Mouse (Mus musculus): ENCODE results near the gene Prickle1. TPM values are rescaled to one million over a fixed set of nuclear protein-coding genes. Genes with fewer than 3 reads are reported as not detected.

The Prickle1 gene
- polyA plus RNA-seq (2014; fragmentation: Nextera tagmentation; extraction: Ambion mirVana) = 11.6 and 12.8 TPM in 2 replicates

DNA sequence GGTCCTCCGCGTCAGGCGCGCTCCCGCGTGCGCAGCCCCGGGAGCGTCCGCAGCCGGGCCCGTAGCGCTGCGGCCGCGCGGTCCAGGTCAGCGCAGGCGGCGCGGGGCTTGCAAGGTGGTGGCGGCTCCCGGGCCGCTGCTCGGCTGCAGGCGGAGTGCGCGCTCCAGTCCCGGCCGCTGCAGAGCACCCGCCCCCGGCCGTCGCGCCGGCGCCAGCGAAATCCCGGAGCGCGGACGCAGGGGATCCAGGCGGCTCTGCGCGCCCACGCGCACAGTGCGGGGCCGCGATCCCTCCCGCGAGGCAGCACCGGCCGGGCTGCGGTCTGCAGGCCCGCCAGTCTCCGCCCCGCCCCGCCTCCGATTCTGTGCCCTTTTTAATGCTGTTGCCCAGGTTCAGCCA lies at the start of gene Prickle1:
Gene Prickle1 (minus strand): TSS at position 146 of the 400 bp plus-strand sequence.
- H3K4me1 ChIP-seq (replicated peaks; ENCODE audit: control insufficient read depth, insufficient read depth, low read length) = peaks cover 34% of the 10 kb centered on the region

DNA sequence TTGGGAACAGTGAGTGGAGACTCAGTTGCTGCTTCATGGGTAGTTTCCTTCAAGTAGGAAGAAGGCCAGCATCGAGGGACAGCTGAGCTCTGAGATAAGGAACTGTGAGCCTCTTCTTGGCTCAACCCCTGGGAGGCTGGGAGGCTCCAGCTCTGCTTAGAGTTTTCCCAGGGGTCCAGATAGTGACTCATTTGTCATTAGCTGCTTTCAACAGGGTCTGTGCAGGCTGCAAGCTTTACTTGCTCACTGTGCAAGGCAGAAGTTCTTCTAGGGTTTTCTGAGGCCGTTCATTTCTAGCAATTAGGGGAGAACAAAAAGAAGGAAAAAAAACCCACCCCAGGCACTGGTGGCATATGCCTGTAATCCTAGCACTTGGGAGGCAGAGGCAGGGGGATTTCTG lies 44.5 kb upstream of the Prickle1 start:
- DNase-seq (ENCODE audit: low spot score) (no peak), ATAC-seq (replicated peaks; ENCODE audit: low FRiP score) (0 out of 2 replicates have a peak, but pooled peaks have one; percentile 51)
- 34% methylated on average over 2 of the region's 2 CpGs for WGBS
- H3K9ac ChIP-seq (ENCODE audit: low read depth, low read length) = no peak overlapping the region
- no peaks in the 10 kb centered on the region for H3K36me3 ChIP-seq (ENCODE audit: control insufficient read depth, insufficient read depth, low read length)
- H3K27ac ChIP-seq (ENCODE audit: low read depth, low read length) = no peak overlapping the region
- no peaks in the 10 kb centered on the region for H3K27me3 ChIP-seq (replicated peaks; ENCODE audit: control insufficient read depth, insufficient read depth, low read length)
- H3K4me3 ChIP-seq (ENCODE audit: low read depth, low read length) = no peak overlapping the region
- no peaks in the 10 kb centered on the region for H3K4me1 ChIP-seq (replicated peaks; ENCODE audit: control insufficient read depth, insufficient read depth, low read length)
- no peak overlapping the region for H3K4me2 ChIP-seq
- no peaks in the 10 kb centered on the region for H3K9me3 ChIP-seq (ENCODE audit: control insufficient read depth, low read length)

More for the DNA sequence above, at the start of gene Prickle1:
- peak within 1 kb of the TSS; percentile 92 for H3K9ac ChIP-seq (ENCODE audit: low read depth, low read length)
- no peaks in the 10 kb centered on the region for H3K9me3 ChIP-seq (ENCODE audit: control insufficient read depth, low read length)
- WGBS = under 1% methylated on average over 60 of the region's 60 CpGs
- peak within 1 kb of the TSS; percentile 91 for H3K4me3 ChIP-seq (ENCODE audit: low read depth, low read length)
- H3K27ac ChIP-seq (ENCODE audit: low read depth, low read length) = peak within 1 kb of the TSS; percentile 72; the same call in 1 of the 2 replicates
- no peaks in the 10 kb centered on the region for H3K27me3 ChIP-seq (replicated peaks; ENCODE audit: control insufficient read depth, insufficient read depth, low read length)
- no peaks in the 10 kb centered on the region for H3K36me3 ChIP-seq (ENCODE audit: control insufficient read depth, insufficient read depth, low read length)
- H3K4me2 ChIP-seq = peak within 1 kb of the TSS; percentile 93
- DNase-seq (ENCODE audit: low spot score) (peak; percentile 87), ATAC-seq (replicated peaks; ENCODE audit: low FRiP score) (peak; percentile 90)

DNA sequence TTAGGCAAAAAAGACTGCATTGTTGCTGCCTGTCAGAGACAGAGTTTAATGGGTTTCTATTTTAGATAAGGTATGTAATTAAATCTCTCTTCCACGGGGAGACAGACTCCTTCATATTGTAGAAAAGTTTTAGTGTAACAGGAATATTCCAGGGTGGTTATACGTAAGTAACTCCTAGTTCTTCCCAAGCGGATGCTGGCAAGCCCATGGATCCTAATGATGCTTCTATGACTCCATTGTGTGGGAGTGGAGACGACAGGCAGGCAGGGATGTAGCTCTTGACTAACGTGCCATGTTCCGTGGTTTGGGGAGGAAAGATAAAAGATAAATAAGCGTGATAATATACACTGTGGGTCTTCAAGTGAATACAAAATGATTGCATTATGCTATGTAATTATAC lies 41.3 kb upstream of the Prickle1 start:
- Histone ChIP-seq H3K27ac (ENCODE audit: low read depth, low read length) (no peak overlapping the region), H3K9ac (ENCODE audit: low read depth, low read length) (no peak overlapping the region), H3K4me1 (replicated peaks; ENCODE audit: control insufficient read depth, insufficient read depth, low read length) (no peaks in the 10 kb centered on the region), H3K27me3 (replicated peaks; ENCODE audit: control insufficient read depth, insufficient read depth, low read length) (no peaks in the 10 kb centered on the region), H3K36me3 (ENCODE audit: control insufficient read depth, insufficient read depth, low read length) (no peaks in the 10 kb centered on the region), H3K4me3 (ENCODE audit: low read depth, low read length) (no peak overlapping the region), H3K4me2 (no peak overlapping the region), H3K9me3 (ENCODE audit: control insufficient read depth, low read length) (no peaks in the 10 kb centered on the region)
- DNase-seq (ENCODE audit: low spot score) (peak; percentile 12), ATAC-seq (replicated peaks; ENCODE audit: low FRiP score) (no peak)
- WGBS = 61% methylated on average over 7 of the region's 7 CpGs

DNA sequence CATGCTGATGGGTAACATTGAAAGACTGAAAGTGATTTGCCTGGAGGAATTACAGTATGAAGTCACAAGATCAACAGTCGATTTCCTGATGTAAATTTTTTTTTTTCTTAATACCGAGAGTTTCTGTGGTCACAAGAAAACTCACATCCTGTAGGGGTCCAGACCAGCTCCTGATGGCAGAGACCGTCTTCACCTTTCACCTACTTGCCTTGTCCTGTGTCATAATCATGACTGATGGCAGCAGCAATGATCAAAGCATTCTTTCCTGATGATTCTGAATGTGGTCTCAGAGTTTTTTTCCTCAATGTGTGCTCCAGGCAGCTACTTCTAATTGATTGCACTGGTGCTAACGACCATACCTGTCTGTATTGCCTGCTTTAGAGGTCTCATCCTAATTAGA lies 39.9 kb upstream of the Prickle1 start:
- Histone ChIP-seq H3K4me3 (ENCODE audit: low read depth, low read length) (no peak overlapping the region), H3K9ac (ENCODE audit: low read depth, low read length) (no peak overlapping the region), H3K4me2 (no peak overlapping the region), H3K27ac (ENCODE audit: low read depth, low read length) (no peak overlapping the region), H3K4me1 (replicated peaks; ENCODE audit: control insufficient read depth, insufficient read depth, low read length) (no peaks in the 10 kb centered on the region), H3K9me3 (ENCODE audit: control insufficient read depth, low read length) (no peaks in the 10 kb centered on the region), H3K27me3 (replicated peaks; ENCODE audit: control insufficient read depth, insufficient read depth, low read length) (no peaks in the 10 kb centered on the region), H3K36me3 (ENCODE audit: control insufficient read depth, insufficient read depth, low read length) (no peaks in the 10 kb centered on the region)
- ATAC-seq (replicated peaks; ENCODE audit: low FRiP score) (no peak), DNase-seq (ENCODE audit: low spot score) (peak; percentile 1)
- WGBS = 55% methylated on average over 4 of the region's 4 CpGs

DNA sequence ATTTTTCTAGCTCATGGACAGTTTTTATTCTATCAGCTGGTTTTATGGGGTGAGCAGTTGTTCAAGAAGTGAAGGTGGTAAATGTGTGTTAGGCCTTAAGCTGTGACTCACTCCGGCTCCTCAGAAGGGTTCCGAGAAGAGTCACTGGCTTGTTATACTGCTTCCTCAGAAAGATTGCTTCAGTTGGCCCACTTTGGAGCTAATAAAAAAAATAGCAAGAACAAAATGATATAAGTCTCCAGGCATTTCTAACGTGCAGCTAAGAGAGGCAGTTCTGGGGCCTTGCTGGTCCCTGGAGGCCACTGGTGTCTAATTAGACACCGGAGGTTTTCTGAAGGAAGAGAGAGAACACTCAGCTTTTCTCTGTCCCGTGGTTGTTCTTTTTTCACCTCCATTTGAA lies 38.8 kb upstream of the Prickle1 start:
- Histone ChIP-seq H3K9me3 (ENCODE audit: control insufficient read depth, low read length) (no peaks in the 10 kb centered on the region), H3K4me1 (replicated peaks; ENCODE audit: control insufficient read depth, insufficient read depth, low read length) (no peaks in the 10 kb centered on the region), H3K27ac (ENCODE audit: low read depth, low read length) (no peak overlapping the region), H3K4me3 (ENCODE audit: low read depth, low read length) (no peak overlapping the region), H3K27me3 (replicated peaks; ENCODE audit: control insufficient read depth, insufficient read depth, low read length) (no peaks in the 10 kb centered on the region), H3K9ac (ENCODE audit: low read depth, low read length) (no peak overlapping the region), H3K36me3 (ENCODE audit: control insufficient read depth, insufficient read depth, low read length) (no peaks in the 10 kb centered on the region), H3K4me2 (no peak overlapping the region)
- peak; percentile 9 for DNase-seq (ENCODE audit: low spot score)
- no peak for ATAC-seq (replicated peaks; ENCODE audit: low FRiP score)
- WGBS = 82% methylated on average over 5 of the region's 5 CpGs

DNA sequence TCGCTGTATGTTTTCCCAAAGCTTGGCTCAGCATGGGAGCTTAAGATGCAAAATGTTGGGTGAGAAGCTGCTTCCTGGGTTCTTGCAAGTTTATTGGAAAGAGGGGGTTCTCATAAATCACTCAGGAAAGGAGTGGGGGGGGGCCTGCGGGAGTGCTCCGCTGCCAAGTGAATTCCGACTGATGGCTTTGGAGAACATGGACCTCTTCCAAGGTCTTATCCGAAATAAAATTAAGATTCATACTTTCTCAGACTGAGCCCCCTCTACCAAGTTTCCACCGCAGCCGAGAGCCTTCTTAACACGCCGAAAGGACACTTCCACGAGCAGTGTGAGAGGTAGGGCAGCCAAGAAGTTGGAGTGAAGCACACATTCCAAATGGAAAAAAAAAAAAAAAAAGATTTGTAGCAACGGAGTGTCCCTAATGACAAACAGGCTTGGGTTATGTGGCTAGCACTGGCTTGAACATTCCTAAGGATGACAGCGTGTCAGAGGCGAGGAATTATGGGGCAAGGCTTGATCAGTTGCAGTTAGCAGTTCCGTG lies 34.4 kb upstream of the Prickle1 start:
- Histone ChIP-seq H3K27me3 (replicated peaks; ENCODE audit: control insufficient read depth, insufficient read depth, low read length) (no peaks in the 10 kb centered on the region), H3K4me2 (no peak overlapping the region), H3K36me3 (ENCODE audit: control insufficient read depth, insufficient read depth, low read length) (no peaks in the 10 kb centered on the region), H3K27ac (ENCODE audit: low read depth, low read length) (no peak overlapping the region), H3K9ac (ENCODE audit: low read depth, low read length) (no peak overlapping the region), H3K4me1 (replicated peaks; ENCODE audit: control insufficient read depth, insufficient read depth, low read length) (no peaks in the 10 kb centered on the region), H3K9me3 (ENCODE audit: control insufficient read depth, low read length) (no peaks in the 10 kb centered on the region), H3K4me3 (ENCODE audit: low read depth, low read length) (no peak overlapping the region)
- 81% methylated on average over 14 of the region's 14 CpGs for WGBS
- DNase-seq (ENCODE audit: low spot score) = no peak
- no peak for ATAC-seq (replicated peaks; ENCODE audit: low FRiP score)

DNA sequence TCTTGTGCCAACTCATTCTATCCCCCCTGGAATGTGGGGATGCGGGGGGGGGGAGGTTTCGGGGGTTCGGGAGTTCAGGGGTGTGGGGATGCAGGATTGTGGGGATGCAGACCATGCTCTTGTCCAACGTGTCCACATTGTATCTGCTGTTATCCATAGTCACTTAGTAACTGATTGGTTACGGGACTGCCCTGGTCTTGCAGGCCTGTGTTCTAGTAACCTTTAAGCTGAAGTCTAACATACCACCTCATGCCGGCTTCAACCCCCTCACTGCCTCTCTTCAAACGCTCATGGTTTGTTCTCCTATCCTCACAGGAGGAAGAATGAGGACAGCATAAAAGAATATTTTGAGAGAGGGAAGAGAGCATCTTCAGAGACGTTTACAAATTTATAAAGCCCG lies 33.5 kb upstream of the Prickle1 start:
- DNase-seq (ENCODE audit: low spot score) = no peak
- Histone ChIP-seq H3K36me3 (ENCODE audit: control insufficient read depth, insufficient read depth, low read length) (no peaks in the 10 kb centered on the region), H3K9me3 (ENCODE audit: control insufficient read depth, low read length) (no peaks in the 10 kb centered on the region), H3K9ac (ENCODE audit: low read depth, low read length) (no peak overlapping the region), H3K4me3 (ENCODE audit: low read depth, low read length) (no peak overlapping the region), H3K27ac (ENCODE audit: low read depth, low read length) (no peak overlapping the region), H3K4me1 (replicated peaks; ENCODE audit: control insufficient read depth, insufficient read depth, low read length) (no peaks in the 10 kb centered on the region), H3K27me3 (replicated peaks; ENCODE audit: control insufficient read depth, insufficient read depth, low read length) (no peaks in the 10 kb centered on the region), H3K4me2 (no peak overlapping the region)
- ATAC-seq (replicated peaks; ENCODE audit: low FRiP score) = no peak
- 87% methylated on average over 9 of the region's 9 CpGs for WGBS

DNA sequence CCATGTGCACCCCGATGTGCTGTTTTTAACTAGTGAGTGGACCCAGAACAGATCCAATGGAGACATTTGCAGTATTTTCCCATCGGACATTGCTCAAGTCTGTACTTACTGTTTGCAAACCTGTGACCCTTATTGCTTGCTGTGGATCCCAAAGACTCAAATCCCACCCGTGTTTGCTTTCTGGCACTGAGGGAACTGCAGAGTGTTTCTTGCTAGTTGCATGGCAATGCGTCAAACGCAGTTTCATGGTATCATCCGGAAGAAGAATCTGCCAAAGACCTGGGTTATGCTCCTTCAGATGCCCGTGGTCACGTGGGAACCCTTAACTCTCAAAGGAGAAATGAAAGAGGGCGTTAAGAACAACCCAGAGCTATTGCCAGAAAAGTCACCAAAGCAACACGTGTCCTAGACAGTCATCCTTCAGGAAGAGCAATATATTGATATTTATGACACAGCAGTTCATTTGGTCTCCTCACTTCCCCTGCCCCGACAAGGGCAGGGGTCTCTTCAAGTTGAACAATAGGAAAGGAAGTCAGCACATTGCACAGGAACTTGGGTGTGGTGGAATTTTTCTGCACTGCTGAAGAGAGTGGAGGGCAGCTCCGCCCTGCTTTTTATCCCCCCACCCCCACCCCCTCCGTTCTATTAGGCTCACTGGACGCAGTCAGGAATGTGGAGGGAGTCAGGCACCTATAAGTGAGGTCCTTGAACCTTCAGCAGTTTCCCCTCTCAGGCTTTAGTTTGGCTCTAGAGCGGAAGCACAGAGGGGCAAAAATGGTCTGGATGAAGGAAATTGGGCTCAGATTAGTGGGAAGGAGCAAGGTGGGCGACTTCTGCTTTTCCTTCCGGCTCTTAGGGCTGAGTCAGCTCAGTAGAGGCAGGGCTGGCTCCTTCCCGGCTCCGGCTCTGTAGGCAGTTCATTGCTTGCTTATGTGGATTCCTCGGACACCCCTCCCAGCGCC lies 32.4 kb upstream of the Prickle1 start:
- Histone ChIP-seq H3K4me3 (ENCODE audit: low read depth, low read length) (no peak overlapping the region), H3K9ac (ENCODE audit: low read depth, low read length) (no peak overlapping the region), H3K4me1 (replicated peaks; ENCODE audit: control insufficient read depth, insufficient read depth, low read length) (no peaks in the 10 kb centered on the region), H3K36me3 (ENCODE audit: control insufficient read depth, insufficient read depth, low read length) (no peaks in the 10 kb centered on the region), H3K27me3 (replicated peaks; ENCODE audit: control insufficient read depth, insufficient read depth, low read length) (no peaks in the 10 kb centered on the region), H3K4me2 (peak overlapping the region; percentile 22; the same call in 1 of the 2 replicates), H3K27ac (ENCODE audit: low read depth, low read length) (no peak overlapping the region), H3K9me3 (ENCODE audit: control insufficient read depth, low read length) (no peaks in the 10 kb centered on the region)
- DNase-seq (ENCODE audit: low spot score) = peak; percentile 28
- peak; percentile 49 for ATAC-seq (replicated peaks; ENCODE audit: low FRiP score)
- 56% methylated on average over 21 of the region's 21 CpGs for WGBS

Data from liver, embryonic 11.5 days (tissue).